Mouse (Mus musculus) frontal cortex, postnatal 14 days (tissue): ENCODE data around the gene A730046J19Rik.

Experiments
- DNase-seq, 2 experiments: peaks; one replicate each; pipeline ENCODE4 v3.0.0; 2022; ENCODE audit warnings: low spot score in 2 of 2

Gene A730046J19Rik

DNA sequence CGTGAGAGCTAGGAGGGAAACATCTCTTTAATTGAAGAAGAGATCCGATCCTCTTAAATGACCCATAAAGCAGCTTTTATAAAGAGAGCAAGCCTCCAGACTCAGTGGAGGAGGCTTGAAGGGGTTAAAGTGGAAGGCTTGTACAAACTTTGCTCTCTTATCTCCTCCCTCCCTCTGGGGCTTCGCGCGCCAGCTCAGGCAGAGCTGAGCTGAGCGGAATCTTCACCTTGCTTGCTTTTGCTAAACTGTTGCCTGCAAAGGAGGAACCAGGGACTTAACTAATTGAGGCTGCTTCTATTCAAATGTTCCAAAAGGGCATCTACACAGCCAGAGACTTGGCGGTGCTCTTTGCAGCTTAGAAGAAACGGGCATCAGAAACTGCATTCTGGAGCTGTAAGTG is at the start of gene A730046J19Rik:
Gene A730046J19Rik, plus strand, starts transcription at position 173 of the 400 bp plus-strand sequence.
- no peak for DNase-seq

DNA sequence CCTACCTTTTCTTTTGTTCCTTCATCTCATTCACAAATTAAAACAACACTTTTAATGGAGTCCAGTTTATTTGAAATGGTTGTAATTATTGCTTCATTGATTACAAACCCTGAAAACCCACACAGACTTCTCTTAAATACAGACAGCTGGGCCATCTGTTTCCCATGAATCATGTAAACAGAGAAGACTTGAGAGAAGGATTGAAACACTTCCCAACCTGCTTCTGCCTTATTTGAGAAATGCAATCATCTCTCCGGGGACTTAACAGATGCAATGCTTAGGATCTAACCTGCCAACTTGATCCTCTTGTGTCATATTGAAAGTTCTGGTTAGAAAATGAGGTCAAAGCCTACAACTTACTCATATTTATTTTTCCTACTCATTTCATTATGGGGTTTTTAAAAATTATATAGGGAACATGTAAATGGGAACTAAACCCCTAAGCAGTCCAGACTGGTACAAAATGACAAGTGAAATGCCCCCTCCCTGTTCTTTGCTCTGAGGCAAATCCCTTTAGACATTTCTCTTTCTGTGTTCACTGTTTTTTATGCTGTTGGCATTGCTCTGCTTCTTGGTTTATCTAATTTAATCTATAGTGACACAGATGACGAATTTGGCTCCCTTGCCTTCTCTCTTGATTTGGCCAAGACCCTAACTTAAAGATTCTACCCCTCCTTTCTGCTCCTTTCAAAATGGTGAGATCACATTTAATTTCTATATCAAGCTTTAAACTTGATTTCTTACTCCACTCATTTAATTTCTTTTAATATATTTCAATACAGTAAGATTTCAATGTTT is 48.7 kb upstream of the A730046J19Rik start:
- no peak for DNase-seq

DNA sequence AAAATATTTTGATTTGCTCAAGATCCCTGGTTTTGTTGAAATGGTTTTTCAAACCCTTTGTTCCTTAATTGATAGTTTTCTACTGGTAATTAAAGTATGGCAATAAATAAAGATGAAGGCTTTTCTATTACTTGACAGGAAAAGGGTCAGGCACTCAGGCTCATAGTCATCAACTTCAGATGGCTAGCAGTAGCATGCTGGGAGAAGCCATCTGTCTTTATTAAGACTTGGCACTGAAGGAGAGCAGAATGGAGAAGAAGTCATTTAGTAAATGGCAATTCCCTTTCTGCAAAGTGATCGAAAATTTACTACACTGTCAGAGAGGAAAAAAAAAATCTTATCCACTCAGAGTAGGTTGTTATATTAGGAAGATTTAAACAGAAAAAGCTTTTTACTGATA is 17.2 kb upstream of the A730046J19Rik start:
- no peak for DNase-seq

DNA sequence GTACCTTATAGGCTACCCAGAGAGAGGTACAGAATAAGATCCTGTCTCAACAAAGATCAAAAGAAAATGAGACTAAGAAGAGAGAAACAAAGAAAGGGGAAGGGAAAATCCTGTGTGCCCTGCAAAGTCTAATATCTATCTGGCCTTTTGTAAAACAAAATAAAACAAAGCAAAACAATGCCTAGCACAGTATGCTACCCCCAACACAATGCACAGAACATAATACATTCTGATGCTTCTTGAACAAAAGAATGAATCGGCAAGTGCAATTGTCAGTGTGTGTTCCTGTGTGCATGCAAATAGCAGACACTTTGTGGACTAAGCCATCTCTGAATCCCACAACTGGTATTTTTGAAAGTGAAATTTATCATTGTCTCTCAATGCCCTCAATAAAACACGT is 3.5 kb upstream of the A730046J19Rik start:
- DNase-seq = no peak

DNA sequence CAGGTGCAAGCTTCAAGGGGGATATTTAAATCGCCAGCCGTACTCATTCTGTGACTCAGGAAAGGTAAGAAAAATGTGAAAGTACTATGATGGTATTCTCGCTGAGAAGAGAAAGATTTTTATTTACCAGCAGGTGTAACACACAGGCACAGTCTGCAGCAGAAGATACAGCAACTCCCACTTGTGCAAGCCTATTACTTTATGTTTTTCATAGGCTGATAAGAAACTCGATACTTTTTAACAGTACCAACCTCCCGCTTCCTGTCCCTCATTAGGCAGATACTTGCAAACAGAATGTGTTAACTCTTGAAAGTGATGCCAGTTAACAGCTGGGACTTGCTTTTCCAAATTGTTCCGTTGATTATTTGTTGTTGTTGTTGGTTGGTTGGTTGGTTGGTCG is 616 bp downstream of the A730046J19Rik start:
- DNase-seq = no peak

DNA sequence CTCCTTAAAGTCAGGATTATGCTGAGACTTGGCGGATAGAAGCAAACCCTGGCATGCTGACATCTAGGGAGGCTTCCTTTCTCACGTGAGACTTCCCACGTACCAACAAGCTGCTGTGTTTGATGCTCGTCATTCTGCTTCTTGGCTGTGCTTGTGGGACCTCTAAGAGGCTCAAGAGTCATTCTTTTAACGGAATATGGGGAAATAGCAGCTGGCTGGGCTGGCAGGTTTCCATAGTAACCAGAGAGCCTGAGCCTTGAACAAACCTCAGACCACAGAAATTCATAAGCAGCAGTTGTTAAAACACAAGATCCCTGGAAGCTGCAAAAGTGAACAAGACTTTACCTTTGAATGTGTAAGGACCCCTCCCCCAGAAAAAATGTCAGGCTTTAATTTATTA is 9.4 kb downstream of the A730046J19Rik start:
- DNase-seq = no peak
